Mouse (Mus musculus): ENCODE data around the gene Pknox2. TPM values are rescaled to one million over a fixed set of nuclear protein-coding genes. Genes with fewer than 3 reads are reported as not detected.

Pknox2 gene
- total RNA-seq, 2 experiments from 2014 or later, result 27.6 to 31.4 TPM

- intact Hi-C loops (cut with DNase I; ENCODE audit: low total_unique reads), result no loop called here
- DNase-seq, result no peak
These were observed 77.6 kb downstream of the Pknox2 start for GRCm38 (mm10) chr9:37069391-37070312.

- intact Hi-C loops (cut with DNase I; ENCODE audit: low total_unique reads), result no loop called here
- no peak for DNase-seq
These were observed 79.8 kb downstream of the Pknox2 start for GRCm38 (mm10) chr9:37067473-37067830.

GRCm38 (mm10) chr9:37066732-37067472 is 80.3 kb downstream of the Pknox2 start:
- DNase-seq, result no peak
- intact Hi-C loops (cut with DNase I; ENCODE audit: low total_unique reads), result no loop called here

- no peak for DNase-seq
- intact Hi-C loops (cut with DNase I; ENCODE audit: low total_unique reads), result no loop called here
These were observed 85.6 kb downstream of the Pknox2 start for GRCm38 (mm10) chr9:37061627-37062026.

GRCm38 (mm10) chr9:37054703-37055102 is 92.5 kb downstream of the Pknox2 start:
- intact Hi-C loops (cut with DNase I; ENCODE audit: low total_unique reads), result no loop called here
- DNase-seq, result peak; percentile 54

- DNase-seq, result peak; percentile 77
- intact Hi-C loops (cut with DNase I; ENCODE audit: low total_unique reads), result no loop called here
These were observed 93.3 kb downstream of the Pknox2 start for GRCm38 (mm10) chr9:37053601-37054512.

GRCm38 (mm10) chr9:37053041-37053440 is 94.2 kb downstream of the Pknox2 start:
- peak; percentile 35 for DNase-seq
- intact Hi-C loops (cut with DNase I; ENCODE audit: low total_unique reads), result no loop called here

- DNase-seq, result no peak
- intact Hi-C loops (cut with DNase I; ENCODE audit: low total_unique reads), result no loop called here
These were observed 95.5 kb downstream of the Pknox2 start for GRCm38 (mm10) chr9:37051669-37052068.

GRCm38 (mm10) chr9:37047490-37047889 is 99.7 kb downstream of the Pknox2 start:
- DNase-seq, result peak; percentile 56
- intact Hi-C loops (cut with DNase I; ENCODE audit: low total_unique reads), result no loop called here

GRCm38 (mm10) chr9:37045875-37046274 is 101.3 kb downstream of the Pknox2 start:
- no peak for DNase-seq
- intact Hi-C loops (cut with DNase I; ENCODE audit: low total_unique reads), result no loop called here

- intact Hi-C loops (cut with DNase I; ENCODE audit: low total_unique reads), result no loop called here
- DNase-seq, result no peak
These were observed 103.0 kb downstream of the Pknox2 start for GRCm38 (mm10) chr9:37044165-37044564.

GRCm38 (mm10) chr9:37038859-37039258 is 108.3 kb downstream of the Pknox2 start:
- intact Hi-C loops (cut with DNase I; ENCODE audit: low total_unique reads), result no loop called here
- DNase-seq, result no peak

GRCm38 (mm10) chr9:37038445-37038844 is 108.8 kb downstream of the Pknox2 start:
- DNase-seq, result no peak
- intact Hi-C loops (cut with DNase I; ENCODE audit: low total_unique reads), result no loop called here

- no peak for DNase-seq
- intact Hi-C loops (cut with DNase I; ENCODE audit: low total_unique reads), result no loop called here
These were observed 109.8 kb downstream of the Pknox2 start for GRCm38 (mm10) chr9:37037405-37037804.

GRCm38 (mm10) chr9:37035248-37035647 is 112.0 kb downstream of the Pknox2 start:
- intact Hi-C loops (cut with DNase I; ENCODE audit: low total_unique reads), result no loop called here
- no peak for DNase-seq

- no peak for DNase-seq
- intact Hi-C loops (cut with DNase I; ENCODE audit: low total_unique reads), result no loop called here
These were observed 112.9 kb downstream of the Pknox2 start for GRCm38 (mm10) chr9:37034316-37034715.

GRCm38 (mm10) chr9:37030347-37031213 is 116.6 kb downstream of the Pknox2 start:
- no peak for DNase-seq
- intact Hi-C loops (cut with DNase I; ENCODE audit: low total_unique reads), result no loop called here

- intact Hi-C loops (cut with DNase I; ENCODE audit: low total_unique reads), result no loop called here
- DNase-seq, result no peak
These were observed 117.3 kb downstream of the Pknox2 start for GRCm38 (mm10) chr9:37029811-37030346.

All from gastrocnemius, postnatal 14 days (tissue).